Mouse (Mus musculus) erythroblast, adult 5-6 weeks (primary cell): Measurements from ENCODE around the gene Ptpn18. TPM values are rescaled to one million over a fixed set of nuclear protein-coding genes. Genes with fewer than 3 reads are reported as not detected.
"Not testable (repeated sequence)": the region's sequence is repeated elsewhere in the genome, so short reads cannot be mapped to it uniquely, and the experiment has no call there.

Experiments
- ATAC-seq: replicated peaks from 2 replicates; pipeline ENCODE4 v1.8.0; 2016; ENCODE audit warnings: moderate number of reproducible peaks, mild to moderate bottlenecking, moderate TSS enrichment, inconsistent platforms; ENCODE audit not compliant: poor library complexity, low FRiP score, severe bottlenecking
- total RNA-seq, 2 experiments: library from RNA; stranded (forward) in 1 of 2; stranded (reverse) in 1 of 2; fragments of 150-400 nt in 1 of 2; fragments of 200-764, 138-1000 nt in 1 of 2; gene quantifications; 2 replicates each; pipeline versions ENCODE4 v1.2.3 to v1.2.4; 2015 to 2017; ENCODE audit warnings: low replicate concordance in 2 of 2

The Ptpn18 gene
- total RNA-seq, 2 experiments from 2014 or later: 13.4 to 47.7 TPM

- no peak for ATAC-seq
Observed at GRCm38 (mm10) chr1:34507986-34508385, 48.4 kb downstream of the Ptpn18 start.

- ATAC-seq: no peak
Observed at GRCm38 (mm10) chr1:34510575-34510981, 51.0 kb downstream of the Ptpn18 start.

GRCm38 (mm10) chr1:34511027-34511426 lies 51.5 kb downstream of the Ptpn18 start:
- ATAC-seq: peak; percentile 82

- ATAC-seq: no peak
Observed at GRCm38 (mm10) chr1:34513068-34513467, 53.5 kb downstream of the Ptpn18 start.

- ATAC-seq: no peak
Observed at GRCm38 (mm10) chr1:34516595-34516994, 57.0 kb downstream of the Ptpn18 start.

GRCm38 (mm10) chr1:34517297-34517696 lies 57.7 kb downstream of the Ptpn18 start:
- not testable (repeated sequence) for ATAC-seq

- not testable (repeated sequence) for ATAC-seq
Observed at GRCm38 (mm10) chr1:34517797-34518196, 58.2 kb downstream of the Ptpn18 start.

- no peak for ATAC-seq
Observed at GRCm38 (mm10) chr1:34518259-34518658, 58.7 kb downstream of the Ptpn18 start.

- ATAC-seq: no peak
Observed at GRCm38 (mm10) chr1:34522205-34522849, 62.8 kb downstream of the Ptpn18 start.

- no peak for ATAC-seq
Observed at GRCm38 (mm10) chr1:34522850-34523244, 63.3 kb downstream of the Ptpn18 start.

- ATAC-seq: no peak
Observed at GRCm38 (mm10) chr1:34523647-34524046, 64.1 kb downstream of the Ptpn18 start.

Other genes starting within 250 kb of the Ptpn18 start
- 21.1 and 25.5 TPM in 2 replicates for gene Ccdc115, start 20.1 kb upstream of the Ptpn18 start, total RNA-seq (2015; ENCODE audit: low replicate concordance)
- 9.9 and 12.1 TPM in 2 replicates for gene Ccdc115, start 20.1 kb upstream of the Ptpn18 start, total RNA-seq (2017; ENCODE audit: low replicate concordance)
- 20.5 and 20.6 TPM in 2 replicates for gene Imp4, start 19.9 kb upstream of the Ptpn18 start, total RNA-seq (2015; ENCODE audit: low replicate concordance)
- 5.8 and 6.1 TPM in 2 replicates for gene Imp4, start 19.9 kb upstream of the Ptpn18 start, total RNA-seq (2017; ENCODE audit: low replicate concordance)
- gene Prss39, start 38.6 kb downstream of the Ptpn18 start, total RNA-seq (2015; ENCODE audit: low replicate concordance): not detected in 2 replicates
- not detected in 2 replicates for gene Prss39, start 38.6 kb downstream of the Ptpn18 start, total RNA-seq (2017; ENCODE audit: low replicate concordance)
- not detected in 2 replicates for gene Cfc1, start 75.9 kb downstream of the Ptpn18 start, total RNA-seq (2015; ENCODE audit: low replicate concordance)
- gene Cfc1, start 75.9 kb downstream of the Ptpn18 start, total RNA-seq (2017; ENCODE audit: low replicate concordance): not detected in 2 replicates
- gene Prss40, start 101.2 kb downstream of the Ptpn18 start, total RNA-seq (2015; ENCODE audit: low replicate concordance): not detected in 2 replicates
- not detected in 2 replicates for gene Prss40, start 101.2 kb downstream of the Ptpn18 start, total RNA-seq (2017; ENCODE audit: low replicate concordance)
- not detected in 2 replicates for gene Amer3, start 119.9 kb downstream of the Ptpn18 start, total RNA-seq (2015; ENCODE audit: low replicate concordance)
- 0.56 TPM in 1 of 2 replicates, not detected in the other for gene Amer3, start 119.9 kb downstream of the Ptpn18 start, total RNA-seq (2017; ENCODE audit: low replicate concordance)